Mouse (Mus musculus) heart, postnatal 0 days (tissue): ENCODE results near the gene Cdh1.

Experiments used
- CTCF ChIP-seq: IDR thresholded peaks from 2 replicates; pipeline ENCODE4 v1.5.1; 2016; ENCODE audit warnings: antibody characterized with exemption, control low read depth, low read depth
- EP300 ChIP-seq: IDR thresholded peaks from 2 replicates; pipeline ENCODE4 v1.6.1; 2016; ENCODE audit warnings: antibody characterized with exemption, low read depth

DNA sequence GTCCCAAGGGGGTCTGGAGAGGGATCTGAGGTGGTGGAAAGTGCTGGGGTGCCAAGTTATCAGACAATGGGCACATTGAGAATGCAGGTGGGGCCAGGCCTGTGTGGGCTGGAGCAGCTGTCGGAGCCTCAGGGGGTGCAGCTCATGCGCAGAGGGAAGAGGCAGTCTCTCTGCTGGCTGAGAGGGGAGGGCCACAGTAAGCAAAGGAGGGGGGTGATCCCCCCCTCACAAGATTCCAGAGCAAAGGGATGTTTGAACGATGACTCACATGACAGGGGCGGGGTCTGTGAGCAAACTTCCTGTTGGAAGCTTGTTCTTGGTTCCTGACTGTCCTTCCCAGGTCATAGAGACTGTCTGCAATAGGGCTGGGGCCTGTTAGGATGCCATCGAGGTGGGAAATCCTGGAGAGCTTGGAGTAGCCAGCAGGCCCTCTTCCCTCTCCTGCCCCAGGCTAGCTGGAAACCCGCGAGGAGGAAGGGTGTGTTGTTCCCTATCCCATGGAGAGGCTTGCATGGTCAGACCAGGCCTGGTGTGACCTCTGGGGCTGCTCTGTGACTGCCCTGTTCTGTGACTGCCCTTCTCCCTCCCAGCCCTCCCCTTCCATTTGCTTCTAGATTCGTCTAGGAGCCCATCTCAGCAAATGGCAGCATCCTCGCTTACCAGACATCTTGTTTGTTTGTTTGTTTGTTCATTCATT is 16.5 kb downstream of the Cdh1 start:
- no peak for TF ChIP-seq CTCF
- no peak for TF ChIP-seq EP300
